Mouse (Mus musculus): Measurements from ENCODE around the gene Caskin2. TPM values are rescaled to one million over a fixed set of nuclear protein-coding genes. Genes with fewer than 3 reads are reported as not detected.
A peak's percentile ranks its signal among the peaks of the same experiment; 100 is the strongest.

The Caskin2 gene
- polyA plus RNA-seq, 1 experiment = 52.6 TPM

DNA sequence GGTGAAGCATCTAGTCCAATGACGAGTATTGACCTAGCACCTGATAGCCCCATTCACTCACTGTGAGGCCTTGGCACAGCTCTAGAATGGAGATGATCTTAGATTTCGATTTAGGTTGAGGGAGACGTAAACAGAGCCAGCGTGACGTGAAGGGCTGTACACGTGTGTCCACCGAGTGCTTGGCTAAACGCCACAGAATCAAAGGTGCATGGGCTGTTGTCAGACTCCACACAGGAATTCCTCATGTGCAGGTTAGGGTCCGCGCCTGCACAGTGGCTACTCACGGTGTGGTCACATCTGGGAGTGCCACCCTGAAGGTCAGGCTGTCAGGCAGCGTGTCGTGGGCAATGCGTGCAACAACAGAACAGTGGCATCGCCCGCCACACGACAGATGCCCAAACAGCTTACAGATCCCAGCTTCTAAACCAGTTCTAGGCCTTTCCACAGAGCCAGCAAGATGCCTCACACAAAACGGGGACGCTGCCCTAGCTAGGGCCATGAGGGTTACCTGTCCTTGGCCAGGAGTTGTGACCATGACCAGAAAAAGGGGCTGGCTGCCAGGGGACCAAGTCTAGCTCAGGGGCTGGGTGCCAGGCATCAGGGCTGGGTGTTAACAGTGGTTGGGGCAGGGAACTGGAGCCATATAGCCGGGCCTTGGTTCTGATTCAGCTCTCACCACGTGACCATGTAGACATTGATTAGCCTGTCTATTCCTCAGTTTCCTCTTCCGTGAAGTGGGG is 24.3 kb upstream of the Caskin2 start:
- WGBS = 66% methylated on average over 22 of the region's 22 CpGs
- Histone ChIP-seq H3K4me1 (ENCODE audit: control insufficient read depth, insufficient read depth, insufficient read length, low read length) (peaks cover 72% of the 10 kb centered on the region), H3K27ac (ENCODE audit: insufficient read depth, low read depth, low read length) (no peak overlapping the region), H3K36me3 (ENCODE audit: control insufficient read depth, insufficient read depth, low read length) (peaks cover 15% of the 10 kb centered on the region; the same call in 1 of the 2 replicates), H3K4me3 (ENCODE audit: low read depth, low read length) (no peak overlapping the region), H3K27me3 (ENCODE audit: control insufficient read depth, insufficient read depth, low read length) (no peaks in the 10 kb centered on the region)
- TF ChIP-seq CTCF (IDR thresholded peaks at IDR 0.05; ENCODE audit: extremely low read depth, insufficient read length, insufficient replicate concordance, low read depth, low read length) (no peak), POLR2A (IDR thresholded peaks at IDR 0.05; ENCODE audit: low read depth, low read length) (no peak)

DNA sequence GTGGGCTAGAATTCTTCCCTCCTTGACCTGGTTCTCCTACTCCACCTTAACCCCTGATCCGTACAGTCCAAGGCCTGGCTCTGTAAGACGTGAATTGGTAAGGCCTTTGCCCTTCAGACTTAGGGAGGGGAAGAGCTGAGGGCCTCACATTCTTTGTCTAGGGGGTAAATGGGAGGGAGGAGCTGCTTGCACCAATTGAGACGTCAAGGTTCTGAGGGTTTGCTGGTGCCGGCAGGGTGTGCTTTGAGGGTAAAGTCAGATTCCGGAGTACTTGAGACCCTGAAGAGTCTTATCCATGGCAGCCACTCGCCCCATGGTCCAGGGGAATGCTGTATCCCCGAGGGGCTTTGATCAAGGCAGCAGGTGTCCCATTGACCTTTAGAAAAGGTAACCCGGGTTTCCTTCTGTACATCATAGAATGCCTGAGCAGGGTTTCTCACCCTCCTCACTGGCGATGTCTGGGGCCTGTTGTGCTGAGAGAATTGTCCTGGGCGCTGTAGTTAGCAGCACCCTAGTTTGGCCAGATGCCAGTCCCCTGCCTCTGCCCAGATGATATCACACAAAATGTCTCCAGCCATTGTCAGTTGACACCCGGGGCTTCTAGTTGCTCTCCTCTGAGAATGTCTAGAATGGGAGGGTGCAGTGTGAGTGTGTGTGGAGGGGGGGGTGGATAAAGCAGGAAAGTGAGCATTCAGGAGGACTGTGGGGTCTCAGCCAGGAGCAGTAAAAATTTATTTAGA is 23.4 kb upstream of the Caskin2 start:
- Histone ChIP-seq H3K4me1 (ENCODE audit: control insufficient read depth, insufficient read depth, insufficient read length, low read length) (peaks cover 72% of the 10 kb centered on the region), H3K4me3 (ENCODE audit: low read depth, low read length) (no peak overlapping the region), H3K27me3 (ENCODE audit: control insufficient read depth, insufficient read depth, low read length) (no peaks in the 10 kb centered on the region), H3K27ac (ENCODE audit: insufficient read depth, low read depth, low read length) (peak overlapping the region; percentile 70), H3K36me3 (ENCODE audit: control insufficient read depth, insufficient read depth, low read length) (peaks cover 15% of the 10 kb centered on the region; the same call in 1 of the 2 replicates)
- TF ChIP-seq POLR2A (IDR thresholded peaks at IDR 0.05; ENCODE audit: low read depth, low read length) (no peak), CTCF (IDR thresholded peaks at IDR 0.05; ENCODE audit: extremely low read depth, insufficient read length, insufficient replicate concordance, low read depth, low read length) (no peak)
- 29% methylated on average over 11 of the region's 11 CpGs for whole genome bisulfite sequencing

DNA sequence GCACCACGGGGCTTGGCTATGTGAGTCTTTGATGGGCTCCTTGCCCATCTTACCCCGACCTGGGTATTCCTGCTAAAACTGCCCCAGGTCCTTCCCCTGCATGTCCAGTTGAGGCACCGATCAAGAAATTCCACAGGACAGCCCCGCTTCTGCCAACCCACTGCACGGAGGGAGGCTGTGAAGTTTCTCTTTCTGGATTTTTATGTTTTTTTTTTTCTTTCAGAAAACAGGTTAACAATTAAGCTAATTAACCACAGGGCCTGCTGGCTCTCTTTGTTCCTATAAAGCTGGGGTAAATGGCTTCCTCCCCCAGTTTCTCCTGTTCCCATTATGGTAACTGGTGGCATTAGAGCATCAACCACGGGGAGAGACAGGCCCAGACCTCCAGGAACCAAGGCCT is 20.6 kb upstream of the Caskin2 start:
- Histone ChIP-seq H3K4me3 (ENCODE audit: low read depth, low read length) (no peak overlapping the region), H3K27ac (ENCODE audit: insufficient read depth, low read depth, low read length) (no peak overlapping the region), H3K4me1 (ENCODE audit: control insufficient read depth, insufficient read depth, insufficient read length, low read length) (peaks cover 66% of the 10 kb centered on the region), H3K27me3 (ENCODE audit: control insufficient read depth, insufficient read depth, low read length) (no peaks in the 10 kb centered on the region), H3K36me3 (ENCODE audit: control insufficient read depth, insufficient read depth, low read length) (peaks cover 16% of the 10 kb centered on the region; the same call in 1 of the 2 replicates)
- WGBS = 52% methylated on average over 6 of the region's 6 CpGs
- TF ChIP-seq POLR2A (IDR thresholded peaks at IDR 0.05; ENCODE audit: low read depth, low read length) = no peak
- no peak for TF ChIP-seq CTCF (IDR thresholded peaks at IDR 0.05; ENCODE audit: extremely low read depth, insufficient read length, insufficient replicate concordance, low read depth, low read length)

DNA sequence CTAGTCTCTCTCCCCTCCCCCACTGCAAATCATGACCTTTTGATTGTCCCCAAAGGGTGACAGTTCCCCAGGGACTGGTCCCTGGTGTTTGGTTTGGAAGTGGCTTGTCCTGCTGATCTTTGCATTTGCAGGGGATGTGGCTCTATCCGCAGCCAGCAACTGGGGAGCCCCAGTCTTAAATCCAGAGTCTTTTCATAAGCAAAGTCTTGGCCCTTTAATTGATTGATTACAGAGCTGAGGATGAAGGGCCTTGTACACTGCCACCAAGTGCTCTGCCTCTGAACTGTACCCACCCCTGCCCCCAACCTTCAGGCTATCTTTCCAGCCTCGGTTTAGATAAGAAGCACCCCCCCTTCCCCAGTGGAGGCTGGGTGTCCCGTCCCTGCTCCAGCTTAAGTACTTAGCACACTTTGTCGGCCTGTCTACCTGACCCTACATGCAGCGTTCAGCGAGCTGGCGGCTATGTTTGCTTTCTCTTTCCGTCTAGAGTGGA is 19.6 kb upstream of the Caskin2 start:
- peaks cover 60% of the 10 kb centered on the region for H3K4me1 ChIP-seq (ENCODE audit: control insufficient read depth, insufficient read depth, insufficient read length, low read length)
- TF ChIP-seq POLR2A (IDR thresholded peaks at IDR 0.05; ENCODE audit: low read depth, low read length) (no peak), CTCF (IDR thresholded peaks at IDR 0.05; ENCODE audit: extremely low read depth, insufficient read length, insufficient replicate concordance, low read depth, low read length) (no peak)
- WGBS = 17% methylated on average over 8 of the region's 8 CpGs
- H3K36me3 ChIP-seq (ENCODE audit: control insufficient read depth, insufficient read depth, low read length) = peaks cover 19% of the 10 kb centered on the region; the same call in 1 of the 2 replicates
- H3K27ac ChIP-seq (ENCODE audit: insufficient read depth, low read depth, low read length) = peak overlapping the region; percentile 9; the same call in 1 of the 2 replicates
- no peak overlapping the region for H3K4me3 ChIP-seq (ENCODE audit: low read depth, low read length)
- H3K27me3 ChIP-seq (ENCODE audit: control insufficient read depth, insufficient read depth, low read length) = no peaks in the 10 kb centered on the region

DNA sequence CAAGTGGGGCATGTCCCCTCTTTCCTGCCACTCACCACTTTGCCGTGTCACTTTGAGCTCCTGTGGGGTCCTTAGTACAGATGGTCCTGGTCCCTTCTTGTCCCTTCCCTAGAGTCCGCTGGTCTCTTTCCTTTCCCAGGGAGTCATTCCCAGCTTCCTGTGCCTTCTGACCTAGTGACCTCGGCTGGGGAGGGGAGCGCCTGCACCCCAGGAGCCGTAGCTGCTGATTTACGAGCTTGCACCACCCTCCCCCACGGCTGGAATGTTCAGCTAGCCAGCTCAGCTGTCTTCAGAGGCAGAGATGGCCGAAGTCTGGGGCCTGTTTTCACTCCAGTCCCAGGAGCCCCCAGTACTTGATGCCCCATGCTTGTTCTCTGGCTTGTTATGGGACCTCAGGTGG is 19.1 kb upstream of the Caskin2 start:
- WGBS = 16% methylated on average over 8 of the region's 8 CpGs
- Histone ChIP-seq H3K27ac (ENCODE audit: insufficient read depth, low read depth, low read length) (no peak overlapping the region), H3K4me1 (ENCODE audit: control insufficient read depth, insufficient read depth, insufficient read length, low read length) (peaks cover 55% of the 10 kb centered on the region), H3K27me3 (ENCODE audit: control insufficient read depth, insufficient read depth, low read length) (no peaks in the 10 kb centered on the region), H3K36me3 (ENCODE audit: control insufficient read depth, insufficient read depth, low read length) (peaks cover 16% of the 10 kb centered on the region; the same call in 1 of the 2 replicates), H3K4me3 (ENCODE audit: low read depth, low read length) (no peak overlapping the region)
- no peak for TF ChIP-seq POLR2A (IDR thresholded peaks at IDR 0.05; ENCODE audit: low read depth, low read length)

DNA sequence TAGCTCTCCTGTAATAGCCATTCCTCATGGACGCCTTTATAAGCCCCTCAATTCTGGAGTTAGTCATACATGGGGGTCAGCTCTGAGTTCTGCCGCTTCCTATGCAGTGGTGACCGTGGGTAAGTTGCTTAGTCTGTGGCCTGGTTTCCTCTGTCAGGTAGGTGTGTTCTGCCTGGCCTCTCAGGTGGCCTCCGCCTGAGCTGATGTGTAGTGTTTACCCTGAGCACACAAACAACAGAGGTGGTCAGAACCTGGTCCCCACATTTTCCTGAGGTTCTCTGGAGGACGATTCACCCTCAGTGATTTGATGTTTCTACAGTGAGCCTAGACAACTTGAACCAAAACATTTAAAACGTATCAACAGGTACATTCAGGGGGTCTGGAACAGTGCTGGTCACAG is 18.6 kb upstream of the Caskin2 start:
- 55% methylated on average over 6 of the region's 6 CpGs for WGBS
- Histone ChIP-seq H3K27me3 (ENCODE audit: control insufficient read depth, insufficient read depth, low read length) (no peaks in the 10 kb centered on the region), H3K4me1 (ENCODE audit: control insufficient read depth, insufficient read depth, insufficient read length, low read length) (peaks cover 50% of the 10 kb centered on the region), H3K36me3 (ENCODE audit: control insufficient read depth, insufficient read depth, low read length) (peaks cover 15% of the 10 kb centered on the region; the same call in 1 of the 2 replicates), H3K4me3 (ENCODE audit: low read depth, low read length) (no peak overlapping the region), H3K27ac (ENCODE audit: insufficient read depth, low read depth, low read length) (no peak overlapping the region)
- TF ChIP-seq POLR2A (IDR thresholded peaks at IDR 0.05; ENCODE audit: low read depth, low read length) = no peak

DNA sequence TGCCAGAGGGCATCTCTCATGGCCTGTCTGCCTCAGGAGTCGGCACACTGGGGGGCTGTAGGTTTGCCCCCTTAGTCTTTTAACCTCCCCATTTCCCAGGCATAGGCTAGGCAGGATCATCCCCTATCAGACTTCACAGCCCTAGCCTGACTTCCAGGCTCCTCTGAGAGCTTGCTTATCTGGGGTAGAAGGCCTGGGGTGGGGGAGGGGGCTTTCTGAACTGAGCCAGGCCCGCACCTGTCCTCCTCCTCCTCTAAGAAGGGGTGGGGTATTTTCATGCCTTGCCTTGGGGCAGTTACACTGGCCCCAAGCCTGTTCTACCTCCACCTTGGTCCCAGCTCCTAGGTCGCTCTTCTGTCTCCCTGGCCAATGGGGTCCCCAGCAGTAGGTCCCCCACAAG is 18.1 kb upstream of the Caskin2 start:
- H3K27ac ChIP-seq (ENCODE audit: insufficient read depth, low read depth, low read length) = no peak overlapping the region
- no peak for TF ChIP-seq CTCF (IDR thresholded peaks at IDR 0.05; ENCODE audit: extremely low read depth, insufficient read length, insufficient replicate concordance, low read depth, low read length)
- no peak for TF ChIP-seq POLR2A (IDR thresholded peaks at IDR 0.05; ENCODE audit: low read depth, low read length)
- peaks cover 49% of the 10 kb centered on the region for H3K4me1 ChIP-seq (ENCODE audit: control insufficient read depth, insufficient read depth, insufficient read length, low read length)
- 51% methylated on average over 3 of the region's 3 CpGs for WGBS
- no peaks in the 10 kb centered on the region for H3K27me3 ChIP-seq (ENCODE audit: control insufficient read depth, insufficient read depth, low read length)
- peaks cover 15% of the 10 kb centered on the region; the same call in 1 of the 2 replicates for H3K36me3 ChIP-seq (ENCODE audit: control insufficient read depth, insufficient read depth, low read length)
- no peak overlapping the region for H3K4me3 ChIP-seq (ENCODE audit: low read depth, low read length)

All from small intestine, adult 2 months (tissue).